Mouse (Mus musculus) urinary bladder, postnatal 25 days (tissue): ENCODE results near the gene Asrgl1.

Source experiments
- DNase-seq: peaks from one replicate; pipeline ENCODE4 v3.0.0; 2022; ENCODE audit warnings: low spot score

Asrgl1 gene

DNA sequence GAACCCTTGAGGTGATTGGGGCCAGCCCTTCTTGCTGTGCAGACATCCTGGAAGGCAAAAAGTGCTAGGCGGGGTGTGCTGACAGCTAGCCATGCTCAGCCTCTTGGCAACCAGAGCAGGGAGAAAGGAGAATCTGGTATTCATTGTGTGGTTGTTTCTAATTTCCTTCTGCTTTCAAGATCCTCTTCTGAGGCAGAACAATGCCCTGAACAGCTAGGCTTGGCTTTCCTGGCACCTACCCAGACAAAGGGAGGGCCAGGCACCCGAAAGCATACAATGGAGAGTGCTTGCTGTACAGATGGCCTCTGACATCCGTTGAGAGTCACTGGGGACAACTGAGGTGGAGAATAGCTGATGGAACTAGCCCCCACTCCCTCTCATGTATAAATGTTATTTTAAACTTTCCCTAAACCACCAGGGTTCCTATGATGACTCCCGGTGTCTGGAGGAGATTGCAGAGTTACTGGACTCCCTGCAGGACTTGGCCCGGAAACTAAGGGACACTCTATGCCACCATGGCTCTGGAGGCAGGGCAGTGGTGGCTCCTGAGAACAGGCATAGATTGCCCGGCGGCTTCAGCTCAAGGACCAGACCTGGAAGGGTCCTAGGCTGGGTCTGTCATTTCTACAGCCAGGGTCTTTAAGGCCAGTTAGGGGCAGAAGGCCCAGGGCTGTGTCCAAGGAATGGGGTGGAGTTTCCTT lies 63.8 kb downstream of the Asrgl1 start:
- DNase-seq = no peak

GRCm38 (mm10) chr19:9070316-9070715 lies 65.1 kb downstream of the Asrgl1 start:
- DNase-seq = no peak

DNA sequence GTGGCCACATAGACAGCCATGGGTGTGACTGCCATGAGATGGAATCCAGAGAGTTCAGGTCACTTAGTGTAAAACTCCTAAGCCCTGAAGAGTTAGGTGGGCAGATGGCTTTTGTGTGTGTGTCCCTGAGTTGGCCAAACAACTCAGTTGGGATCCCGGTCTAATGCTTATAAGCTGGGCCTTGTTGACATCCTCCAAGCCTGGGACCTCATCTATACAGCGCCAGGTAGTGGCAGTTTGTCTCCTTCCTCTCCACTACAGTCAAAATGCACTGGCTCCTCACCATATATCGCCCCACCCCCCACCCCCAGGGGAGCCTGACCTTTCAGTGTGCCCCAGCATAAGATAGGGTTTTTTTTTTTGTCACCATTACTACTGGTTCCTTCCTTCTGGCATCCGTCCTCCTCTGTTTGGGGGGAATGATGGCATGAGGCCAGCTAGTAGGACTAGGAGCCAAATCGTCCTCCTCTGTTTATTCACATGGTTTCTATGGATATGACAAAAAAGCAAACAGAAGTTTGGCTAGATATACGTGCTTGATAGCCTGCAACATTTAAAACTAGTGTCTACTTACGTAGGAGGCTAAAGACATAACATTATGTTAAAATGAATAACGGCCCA lies 65.6 kb downstream of the Asrgl1 start:
- DNase-seq = no peak

DNA sequence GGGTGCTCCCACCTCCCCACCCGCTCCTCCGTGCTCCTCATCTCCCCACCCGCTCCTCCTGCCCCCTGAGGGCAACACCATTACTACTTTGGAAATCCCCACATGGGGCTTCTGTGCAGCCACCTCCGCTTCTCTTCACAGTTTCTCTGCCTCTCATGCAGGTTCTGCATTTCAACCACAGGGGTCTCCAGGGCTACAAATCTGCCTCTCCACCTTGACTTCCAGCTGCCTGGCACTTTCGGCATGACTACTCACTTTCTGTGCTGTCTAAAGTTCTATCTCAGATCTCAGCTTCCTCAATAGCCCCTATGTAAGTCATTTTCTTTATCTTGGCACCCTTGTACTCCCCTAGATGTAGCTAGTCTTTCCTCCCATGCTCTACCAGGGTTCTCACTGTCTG lies 68.1 kb downstream of the Asrgl1 start:
- DNase-seq = no peak

GRCm38 (mm10) chr19:9065621-9066561 lies 69.5 kb downstream of the Asrgl1 start:
- DNase-seq = no peak

DNA sequence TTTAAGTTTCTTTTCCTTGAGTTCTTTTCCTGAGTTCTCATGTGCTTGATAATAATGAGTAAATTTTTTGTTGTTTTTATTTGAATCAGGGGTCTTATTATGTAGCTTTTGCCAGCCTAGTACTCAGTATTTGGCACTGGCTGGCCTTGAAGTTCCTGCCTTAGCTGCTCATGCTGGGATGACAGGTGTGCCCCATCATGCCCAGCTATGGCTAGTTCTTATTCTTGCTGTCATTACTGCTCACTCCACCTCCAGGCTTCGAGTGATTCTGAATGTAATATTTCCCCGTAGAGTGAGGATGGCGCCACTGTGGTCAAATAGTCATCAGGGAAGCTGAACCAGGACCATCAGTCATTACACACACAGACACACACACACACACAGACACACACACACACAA lies 71.6 kb downstream of the Asrgl1 start:
- no peak for DNase-seq

DNA sequence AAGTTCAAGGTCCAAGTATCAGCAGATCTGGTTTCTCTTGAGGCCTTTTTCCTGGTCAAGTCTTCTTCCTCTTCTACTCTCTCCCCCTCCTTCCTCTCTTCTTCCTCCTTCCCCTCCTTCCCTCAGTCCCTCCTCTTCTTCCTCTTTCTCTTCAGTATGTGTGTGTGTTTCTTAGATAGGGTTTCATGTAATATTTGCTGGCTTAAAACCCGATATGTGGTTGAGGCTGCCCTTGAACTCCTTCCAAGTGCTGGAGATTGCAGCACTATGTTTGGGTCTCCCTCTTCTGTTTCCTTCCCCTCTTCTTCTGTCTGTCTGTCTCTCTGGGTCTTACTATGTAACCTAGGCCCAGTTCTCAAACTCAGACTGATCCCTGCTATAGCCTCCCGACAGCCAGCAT lies 72.6 kb downstream of the Asrgl1 start:
- DNase-seq = no peak

GRCm38 (mm10) chr19:9061221-9061893 lies 74.1 kb downstream of the Asrgl1 start:
- DNase-seq = no peak

GRCm38 (mm10) chr19:9060103-9060502 lies 75.3 kb downstream of the Asrgl1 start:
- DNase-seq = no peak
